Mouse (Mus musculus) urinary bladder, postnatal 10 days (tissue): ENCODE data around the gene Olfr578.

ENCODE experiments used
- DNase-seq: peaks from one replicate; pipeline ENCODE4 v3.0.0; 2022; ENCODE audit warnings: low spot score

Gene Olfr578

DNA sequence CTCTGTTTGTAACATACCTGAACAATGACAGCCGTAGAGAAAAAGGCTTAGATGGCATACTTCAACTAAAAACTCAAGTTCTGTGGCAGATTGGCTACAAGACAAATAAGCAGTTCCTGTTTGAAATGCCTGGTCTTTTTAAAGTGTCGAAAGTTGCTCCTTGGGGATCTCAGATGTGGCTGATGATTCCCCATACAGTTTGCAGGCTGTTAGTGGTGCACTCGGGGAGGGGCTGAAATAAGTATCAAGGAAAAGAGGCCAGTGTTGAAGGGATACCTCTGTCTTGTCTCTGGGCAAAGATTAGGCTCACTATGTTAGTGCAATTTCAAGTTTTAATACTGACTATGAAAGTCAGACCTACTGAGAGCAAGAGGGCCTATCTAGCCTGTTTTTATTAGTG lies at the start of gene Olfr578:
Gene Olfr578, minus strand, starts transcription at position 101 of the 400 bp plus-strand sequence.
- DNase-seq, result no peak

DNA sequence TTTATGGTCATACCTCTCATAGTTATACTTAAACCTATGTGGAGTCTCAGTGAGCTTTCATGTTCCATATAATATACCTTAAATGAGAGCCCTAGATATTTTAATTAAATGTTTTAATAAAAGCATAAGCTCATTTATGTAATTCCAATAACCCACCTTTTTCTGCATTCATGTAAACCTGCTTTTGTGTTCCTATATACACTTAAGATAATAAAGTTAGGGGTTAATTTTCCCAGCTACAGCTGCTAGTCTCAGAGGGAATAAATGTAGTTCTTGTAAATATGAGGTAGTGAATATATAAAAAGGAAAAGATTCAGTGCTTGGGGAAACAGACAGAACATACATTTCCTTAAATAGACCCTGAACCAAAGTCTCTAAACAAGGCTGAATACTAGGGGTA lies 48.6 kb upstream of the Olfr578 start, which contains the start of gene Olfr582:
Gene Olfr582, plus strand, starts transcription at position 301 of the 400 bp plus-strand sequence.
- DNase-seq, result no peak

DNA sequence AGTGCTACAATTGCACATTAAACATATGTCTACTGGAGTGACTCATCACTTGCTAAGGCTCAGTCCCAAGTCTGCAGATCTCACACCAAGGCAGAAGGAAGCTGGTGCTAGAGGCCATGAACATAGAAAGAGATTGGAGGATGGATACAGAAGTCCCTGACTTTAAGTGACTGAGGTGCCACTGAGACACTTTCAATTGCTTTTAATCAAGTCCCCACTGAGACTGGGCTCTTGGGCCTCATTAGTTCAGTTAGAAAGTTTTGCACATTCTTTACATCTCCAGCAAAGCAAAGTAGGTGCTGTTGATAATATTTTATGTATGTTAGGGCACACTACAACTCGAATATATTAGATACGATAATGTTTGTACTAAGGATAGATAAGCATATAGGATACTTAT lies 13.3 kb downstream of the Olfr578 start, which contains the start of gene Olfr577:
Gene Olfr577, minus strand, starts transcription at position 101 of the 400 bp plus-strand sequence.
- no peak for DNase-seq

DNA sequence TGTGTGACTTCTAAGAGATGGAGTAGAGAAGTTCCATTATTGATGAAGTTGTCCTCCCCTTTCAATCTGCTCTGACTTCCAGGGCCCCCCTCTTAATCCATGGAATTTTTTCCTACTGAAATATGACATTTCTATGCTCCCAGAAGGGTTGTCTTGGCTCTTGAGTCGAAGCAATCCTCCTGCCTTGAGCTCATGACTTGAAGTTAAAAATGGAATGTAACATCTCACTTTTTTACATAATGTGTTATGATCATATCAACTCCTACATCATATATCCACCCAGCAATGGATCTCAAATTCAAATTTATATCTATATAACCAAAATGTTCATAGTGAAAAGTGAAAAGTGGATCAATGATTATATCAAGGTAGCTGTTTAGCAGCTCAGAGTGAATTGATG lies 14.7 kb downstream of the Olfr578 start:
- no peak for DNase-seq

DNA sequence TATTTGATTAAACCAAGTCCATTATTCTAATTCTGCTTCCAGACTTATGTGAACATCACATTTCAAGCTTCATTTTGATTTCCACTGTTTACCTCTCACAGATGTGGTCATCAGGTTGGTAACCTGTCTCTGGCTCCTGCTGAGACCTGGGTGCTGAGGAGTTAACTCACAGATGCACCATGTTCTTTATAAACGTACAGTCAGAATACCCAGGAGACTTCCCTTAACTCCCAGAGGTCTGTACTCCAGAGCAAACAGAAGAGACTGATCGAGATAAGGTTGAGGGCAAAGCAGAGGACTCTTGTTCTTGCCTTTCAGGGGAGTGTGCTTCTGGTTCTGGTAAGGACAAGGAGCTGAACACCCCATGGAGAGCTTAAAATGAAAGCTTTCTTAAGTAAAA lies 26.8 kb downstream of the Olfr578 start, which contains the start of gene Olfr576:
Gene Olfr576, plus strand, starts transcription at position 301 of the 400 bp plus-strand sequence.
- DNase-seq, result no peak

DNA sequence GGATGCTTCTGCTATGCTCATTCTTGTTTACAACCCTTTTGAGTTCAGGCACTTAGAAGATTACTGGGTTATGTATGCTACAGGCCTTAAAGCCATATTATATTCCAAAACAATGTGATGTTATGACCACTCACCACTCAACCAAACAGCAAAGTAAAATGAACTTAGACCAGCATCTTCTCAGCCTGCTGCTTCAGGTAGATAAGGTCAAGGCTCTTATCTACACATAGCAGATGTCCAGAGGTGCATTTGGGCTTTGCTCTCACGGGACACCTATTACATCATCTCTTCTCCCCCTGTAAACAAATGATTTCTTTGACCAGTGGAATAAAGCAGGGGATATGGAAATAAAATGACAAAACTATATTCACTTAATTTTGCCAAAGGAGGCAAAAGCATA lies 30.5 kb downstream of the Olfr578 start, which contains the start of gene Olfr575:
Gene Olfr575, minus strand, starts transcription at position 183 of the 400 bp plus-strand sequence.
- DNase-seq, result no peak

DNA sequence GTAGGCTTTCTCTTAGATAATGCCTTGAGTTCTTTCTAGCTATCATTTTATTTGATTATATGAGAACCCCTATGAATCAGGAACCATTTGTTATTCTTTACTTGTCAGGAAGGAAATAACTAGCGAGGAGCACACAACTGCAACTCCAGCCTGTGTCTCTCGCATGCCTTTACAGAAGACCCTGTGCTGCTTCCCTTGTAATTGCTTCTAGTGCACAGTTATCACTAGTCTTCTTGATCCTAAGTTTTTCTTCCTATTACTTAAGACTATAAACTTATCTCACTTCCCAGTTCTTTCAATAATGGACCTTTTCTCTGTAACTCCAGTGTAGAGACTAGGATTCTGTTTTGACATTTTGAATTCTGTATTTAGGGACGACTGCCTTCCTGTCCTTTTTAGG lies 31.0 kb downstream of the Olfr578 start:
- DNase-seq, result no peak

DNA sequence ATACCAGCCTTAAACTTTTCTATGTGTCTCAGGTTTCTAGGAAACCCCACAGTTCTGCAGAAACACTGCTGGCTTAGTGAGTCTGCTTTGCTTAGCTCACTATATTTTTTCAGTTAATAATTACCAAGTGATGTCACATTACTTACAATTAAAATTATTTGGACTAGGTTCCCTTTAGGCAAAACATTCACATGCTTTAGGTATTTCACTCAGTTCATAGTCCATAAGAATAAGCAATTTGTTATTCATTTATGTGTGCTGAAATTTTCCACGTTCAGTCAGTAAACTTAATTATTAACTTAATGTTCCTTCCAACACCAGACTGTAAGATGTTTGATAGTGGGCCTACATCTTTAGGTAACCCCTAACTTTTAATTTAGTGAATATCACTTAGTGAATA lies 38.4 kb downstream of the Olfr578 start:
- no peak for DNase-seq

DNA sequence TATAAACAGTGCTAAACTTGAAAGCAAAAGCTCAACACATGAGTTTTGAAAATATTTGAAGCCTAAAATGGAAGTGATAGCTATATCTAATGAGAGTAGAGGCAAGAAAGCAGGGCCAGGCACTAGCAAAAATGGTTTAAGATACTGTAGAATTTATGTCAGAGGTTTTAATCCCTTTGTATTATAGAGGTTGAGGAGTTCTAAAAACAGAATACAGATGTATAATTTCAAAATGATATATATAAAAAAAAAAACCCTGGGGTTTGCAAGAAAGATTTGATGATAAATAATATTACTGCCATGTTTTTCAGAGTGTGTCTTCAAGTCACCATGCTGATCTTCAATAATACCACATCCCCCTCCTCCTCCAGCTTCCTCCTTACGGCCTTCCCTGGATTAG lies 41.0 kb downstream of the Olfr578 start, which contains the start of gene Olfr574:
Gene Olfr574, plus strand, starts transcription at position 301 of the 400 bp plus-strand sequence.
- no peak for DNase-seq

DNA sequence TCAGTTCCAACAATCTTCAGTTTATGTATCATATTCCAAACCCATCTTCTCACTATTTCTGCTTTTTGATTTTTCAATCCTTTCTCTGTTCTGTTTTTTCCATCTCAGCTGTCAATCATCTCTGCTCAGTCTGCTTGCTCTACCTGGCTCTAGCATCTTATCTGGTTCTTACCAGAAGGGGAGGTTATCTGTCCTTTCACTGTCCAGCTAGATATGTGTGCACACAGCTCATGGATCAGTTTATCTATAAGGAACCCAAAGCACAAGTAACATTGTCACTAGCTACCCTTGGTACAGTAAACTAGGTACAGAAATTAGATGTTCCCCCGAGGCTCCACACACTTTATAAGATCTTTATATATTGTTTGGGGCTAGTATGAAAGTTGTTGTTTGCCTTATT lies 45.7 kb downstream of the Olfr578 start:
- no peak for DNase-seq

DNA sequence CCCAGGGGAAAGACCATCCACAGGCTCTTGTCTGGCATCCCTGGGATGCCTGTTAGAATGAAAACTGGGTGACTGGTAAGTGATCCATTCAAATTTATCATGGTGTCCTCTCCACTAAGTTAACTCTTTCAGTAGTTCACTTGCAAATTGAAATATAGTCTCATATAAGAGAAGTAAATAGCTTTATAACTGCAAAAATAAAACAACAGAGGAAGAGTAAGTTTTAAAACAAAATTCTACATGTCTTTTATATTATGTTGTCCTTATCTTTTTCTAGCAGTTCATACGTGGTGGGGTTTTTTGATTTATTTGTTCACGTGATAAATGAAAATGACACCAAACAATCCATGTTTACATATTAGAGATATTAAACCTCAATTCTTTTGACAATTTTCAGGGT lies 46.6 kb downstream of the Olfr578 start, which contains the start of gene Olfr573-ps1:
Gene Olfr573-ps1, minus strand, starts transcription at position 101 of the 400 bp plus-strand sequence.
- no peak for DNase-seq
